Mouse (Mus musculus): Measurements from ENCODE around the gene Gm10837.

DNA sequence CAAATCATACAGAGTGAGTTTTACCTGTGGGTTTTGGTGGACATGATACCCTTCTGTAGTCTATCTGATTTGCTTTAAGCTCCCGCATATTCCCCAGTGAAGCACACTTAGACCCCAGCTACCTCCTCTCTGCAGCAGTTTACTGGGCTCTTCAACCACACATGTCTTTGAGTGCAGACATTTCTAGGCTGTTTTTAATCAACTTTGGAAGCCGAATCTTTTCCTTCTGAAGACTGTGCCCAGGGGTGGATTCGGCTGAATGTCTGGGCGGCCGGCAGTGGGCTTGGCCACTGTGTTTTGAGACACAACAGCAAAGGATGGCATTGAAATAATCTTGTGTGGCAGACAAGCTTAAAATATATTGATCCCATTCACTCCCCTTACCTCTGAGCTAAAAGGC, 3.0 kb upstream of the Gm10837 start:
- TF ChIP-seq GATA1 (IDR thresholded peaks at IDR 0.05; ENCODE audit: borderline replicate concordance, low read length): no peak
- no peak for TF ChIP-seq FLI1 (IDR thresholded peaks at IDR 0.05; ENCODE audit: low read length)
